Mouse (Mus musculus) CH12.LX (cell line): ENCODE results near the gene Bdp1. TPM values are rescaled to one million over a fixed set of nuclear protein-coding genes. Genes with fewer than 3 reads are reported as not detected.
A peak's percentile ranks its signal among the peaks of the same experiment; 100 is the strongest.

Experiments
- DNase-seq: peaks from one replicate; pipeline ENCODE4 v3.0.0-alpha.2; 2013; ENCODE audit errors: extremely low read depth
- H3K27ac ChIP-seq: 2 replicates; pipeline ENCODE4 v1.5.1; 2012; ENCODE audit warnings: low read depth, mild to moderate bottlenecking, control low read depth, moderate library complexity; ENCODE audit not compliant: insufficient read depth
- H3K27me3 ChIP-seq: replicated peaks from 2 replicates; pipeline ENCODE3; 2012; ENCODE audit warnings: inconsistent platforms
- H3K36me3 ChIP-seq, 2 experiments: replicated peaks in 1 of 2; 2 replicates each; pipeline versions ENCODE3 to v1.6.1; 2012; ENCODE audit warnings: inconsistent platforms in 1 of 2, low read length in 1 of 2, mild to moderate bottlenecking in 1 of 2, mixed read lengths in 1 of 2, moderate library complexity in 1 of 2; ENCODE audit not compliant: control insufficient read depth in 1 of 2, insufficient read depth in 1 of 2
- H3K4me1 ChIP-seq, 2 experiments: 2 replicates each; pipeline ENCODE4 v1.6.1; 2012; ENCODE audit warnings: inconsistent platforms in 1 of 2, moderate library complexity in 1 of 2; ENCODE audit not compliant: insufficient read depth in 2 of 2, control insufficient read depth in 1 of 2
- H3K4me2 ChIP-seq: 2 replicates; pipeline ENCODE4 v1.6.1; 2012; ENCODE audit warnings: low read depth, mild to moderate bottlenecking, control low read depth; ENCODE audit not compliant: poor library complexity, insufficient read depth, severe bottlenecking
- H3K4me3 ChIP-seq, 3 experiments: fragments of 150-350 bp in 1 of 3; sonication (generic) in 1 of 3; replicated peaks in 1 of 3; 2 replicates each; pipeline versions ENCODE3 to v1.5.1; 2011 to 2012; ENCODE audit warnings: low read depth in 2 of 3, low read length in 2 of 3, mild to moderate bottlenecking in 2 of 3, moderate library complexity in 2 of 3, control low read depth in 1 of 3, improper control_type of control experiment in 1 of 3, inconsistent platforms in 1 of 3, mixed read lengths in 1 of 3; ENCODE audit not compliant: poor library complexity in 1 of 3
- H3K79me2 ChIP-seq: replicated peaks from 2 replicates; pipeline ENCODE4 v1.6.1; 2012; ENCODE audit warnings: mild to moderate bottlenecking, moderate library complexity; ENCODE audit not compliant: control insufficient read depth, poor library complexity, insufficient read depth, severe bottlenecking; ENCODE audit errors: extremely low read depth
- H3K9ac ChIP-seq: 2 replicates; pipeline ENCODE4 v1.6.1; 2012; ENCODE audit warnings: low read depth, mild to moderate bottlenecking, control low read depth, moderate library complexity; ENCODE audit not compliant: insufficient read depth
- H3K9me3 ChIP-seq: replicated peaks from 2 replicates; pipeline ENCODE3; 2012; ENCODE audit warnings: low read length, inconsistent platforms, mixed read lengths
- BHLHE40 ChIP-seq: IDR thresholded peaks from 2 replicates; pipeline ENCODE4 v1.6.1; 2011; ENCODE audit warnings: mild to moderate bottlenecking, low read depth, low read length, improper control_type of control experiment
- CHD1 ChIP-seq: IDR thresholded peaks from 2 replicates; pipeline ENCODE4 v1.6.1; 2012; ENCODE audit warnings: low read depth, low read length, improper control_type of control experiment, inconsistent platforms
- CHD2 ChIP-seq: IDR thresholded peaks from 2 replicates; pipeline ENCODE4 v1.6.1; 2011; ENCODE audit warnings: low read length, improper control_type of control experiment
- CTCF ChIP-seq, 2 experiments: IDR thresholded peaks in 1 of 2; conservative IDR thresholded peaks in 1 of 2; 2 replicates each; pipeline ENCODE4 v1.5.1; 2011 to 2012; ENCODE audit warnings: low read depth in 2 of 2, low read length in 2 of 2, improper control_type of control experiment in 1 of 2, inconsistent platforms in 1 of 2, mild to moderate bottlenecking in 1 of 2, moderate library complexity in 1 of 2
- E2F4 ChIP-seq: IDR thresholded peaks from 2 replicates; pipeline ENCODE4 v1.6.1; 2011; ENCODE audit warnings: low read depth, low read length, improper control_type of control experiment; ENCODE audit not compliant: insufficient replicate concordance
- ELF1 ChIP-seq: IDR thresholded peaks from 2 replicates; pipeline ENCODE4 v1.6.1; 2014; ENCODE audit warnings: low read depth, mild to moderate bottlenecking, inconsistent platforms, low read length, improper control_type of control experiment
- EP300 ChIP-seq: IDR thresholded peaks from 2 replicates; pipeline ENCODE4 v1.6.1; 2011; ENCODE audit warnings: low read length, improper control_type of control experiment
- ETS1 ChIP-seq: conservative IDR thresholded peaks from 2 replicates; pipeline ENCODE4 v1.6.1; 2012; ENCODE audit warnings: low read depth, mild to moderate bottlenecking, inconsistent platforms, low read length, improper control_type of control experiment, moderate library complexity
- GABPA ChIP-seq: IDR thresholded peaks from 2 replicates; pipeline ENCODE4 v1.6.1; 2012; ENCODE audit warnings: low read depth, low read length, improper control_type of control experiment, inconsistent platforms; ENCODE audit not compliant: insufficient replicate concordance
- HCFC1 ChIP-seq: IDR thresholded peaks from 2 replicates; pipeline ENCODE4 v1.6.1; 2012; ENCODE audit warnings: low read depth, mild to moderate bottlenecking, inconsistent platforms, low read length, improper control_type of control experiment
- IRF4 ChIP-seq: IDR thresholded peaks from 2 replicates; pipeline ENCODE4 v1.6.1; 2014; ENCODE audit warnings: low read depth, mild to moderate bottlenecking, inconsistent platforms, low read length, improper control_type of control experiment
- JUN ChIP-seq: IDR thresholded peaks from 2 replicates; pipeline ENCODE4 v1.6.1; 2011; ENCODE audit warnings: low read depth, mild to moderate bottlenecking, low read length, improper control_type of control experiment, moderate library complexity; ENCODE audit not compliant: insufficient read depth
- JUND ChIP-seq: conservative IDR thresholded peaks from 2 replicates; pipeline ENCODE4 v1.6.1; 2011; ENCODE audit warnings: low read depth, low read length, improper control_type of control experiment
- KAT2A ChIP-seq: IDR thresholded peaks from 2 replicates; pipeline ENCODE4 v1.6.1; 2012; ENCODE audit warnings: low read length, improper control_type of control experiment, inconsistent platforms; ENCODE audit not compliant: insufficient replicate concordance
- MAFK ChIP-seq: IDR thresholded peaks from 2 replicates; pipeline ENCODE4 v1.6.1; 2011; ENCODE audit warnings: low read length, improper control_type of control experiment; ENCODE audit not compliant: insufficient replicate concordance
- MAX ChIP-seq: IDR thresholded peaks from 2 replicates; pipeline ENCODE4 v1.6.1; 2011; ENCODE audit warnings: low read length, improper control_type of control experiment
- MAZ ChIP-seq: IDR thresholded peaks from 2 replicates; pipeline ENCODE4 v1.6.1; 2012; ENCODE audit warnings: low read depth, mild to moderate bottlenecking, inconsistent platforms, low read length, improper control_type of control experiment, moderate library complexity
- MEF2A ChIP-seq: IDR thresholded peaks from 2 replicates; pipeline ENCODE4 v1.6.1; 2014; ENCODE audit warnings: low read depth, mild to moderate bottlenecking, inconsistent platforms, low read length, improper control_type of control experiment, borderline replicate concordance
- MXI1 ChIP-seq: IDR thresholded peaks from 2 replicates; pipeline ENCODE4 v1.6.1; 2011; ENCODE audit warnings: mild to moderate bottlenecking, low read depth, low read length, improper control_type of control experiment
- MYC ChIP-seq: IDR thresholded peaks from 2 replicates; pipeline ENCODE4 v1.6.1; 2011; ENCODE audit warnings: low read depth, mild to moderate bottlenecking, improper control_type of control experiment, low read length
- NELFE ChIP-seq: IDR thresholded peaks from 2 replicates; pipeline ENCODE4 v1.6.1; 2011; ENCODE audit warnings: low read depth, low read length, improper control_type of control experiment
- NRF1 ChIP-seq: IDR thresholded peaks from 2 replicates; pipeline ENCODE4 v1.6.1; 2014; ENCODE audit warnings: low read depth, mild to moderate bottlenecking, inconsistent platforms, low read length, improper control_type of control experiment, moderate library complexity
- PAX5 ChIP-seq: IDR thresholded peaks from 2 replicates; pipeline ENCODE4 v1.6.1; 2012; ENCODE audit warnings: low read length, inconsistent platforms, mixed read lengths
- POLR2A ChIP-seq: IDR thresholded peaks from 2 replicates; pipeline ENCODE4 v1.6.1; 2011; ENCODE audit warnings: low read depth, mild to moderate bottlenecking, improper control_type of control experiment, low read length
- POLR2AphosphoS2 ChIP-seq: IDR thresholded peaks from 2 replicates; pipeline ENCODE4 v1.6.1; 2011; ENCODE audit warnings: low read depth, low read length, improper control_type of control experiment
- RAD21 ChIP-seq: IDR thresholded peaks from 2 replicates; pipeline ENCODE4 v1.6.1; 2011; ENCODE audit warnings: low read depth, mild to moderate bottlenecking, low read length, improper control_type of control experiment, moderate library complexity
- RCOR1 ChIP-seq: conservative IDR thresholded peaks from 2 replicates; pipeline ENCODE4 v1.6.1; 2012; ENCODE audit warnings: low read depth, mild to moderate bottlenecking, inconsistent platforms, low read length, improper control_type of control experiment
- SIN3A ChIP-seq: IDR thresholded peaks from 2 replicates; pipeline ENCODE4 v1.6.1; 2012; ENCODE audit warnings: low read length, improper control_type of control experiment, inconsistent platforms
- SMC3 ChIP-seq: IDR thresholded peaks from 2 replicates; pipeline ENCODE4 v1.6.1; 2011; ENCODE audit warnings: low read depth, low read length, improper control_type of control experiment
- TBP ChIP-seq: conservative IDR thresholded peaks from 2 replicates; pipeline ENCODE4 v1.6.1; 2011; ENCODE audit warnings: low read depth, low read length, improper control_type of control experiment
- UBTF ChIP-seq: IDR thresholded peaks from 2 replicates; pipeline ENCODE4 v1.6.1; 2012; ENCODE audit warnings: low read depth, mild to moderate bottlenecking, inconsistent platforms, low read length, improper control_type of control experiment, moderate library complexity
- USF1 ChIP-seq: IDR thresholded peaks from 2 replicates; pipeline ENCODE4 v1.6.1; 2014; ENCODE audit warnings: low read depth, mild to moderate bottlenecking, inconsistent platforms, low read length, improper control_type of control experiment
- USF2 ChIP-seq: conservative IDR thresholded peaks from 2 replicates; pipeline ENCODE4 v1.6.1; 2011; ENCODE audit warnings: low read depth, low read length, improper control_type of control experiment
- ZC3H11A ChIP-seq: IDR thresholded peaks from 2 replicates; pipeline ENCODE4 v1.6.1; 2012; ENCODE audit warnings: low read depth, mild to moderate bottlenecking, inconsistent platforms, low read length, improper control_type of control experiment
- ZKSCAN1 ChIP-seq: IDR thresholded peaks from 2 replicates; pipeline ENCODE4 v1.6.1; 2012; ENCODE audit warnings: low read depth, inconsistent platforms, low read length, improper control_type of control experiment, borderline replicate concordance
- ZMIZ1 ChIP-seq: IDR thresholded peaks from 2 replicates; pipeline ENCODE4 v1.6.1; 2012; ENCODE audit warnings: low read depth, mild to moderate bottlenecking, inconsistent platforms, low read length, improper control_type of control experiment
- ZNF384 ChIP-seq: IDR thresholded peaks from 2 replicates; pipeline ENCODE4 v1.6.1; 2012; ENCODE audit warnings: low read depth, low read length, improper control_type of control experiment, inconsistent platforms
- dilution Hi-C: fragments of 300-500 bp; cut with MboI; formaldehyde crosslinking; loops from 2 replicates; pipeline ENCODE4 v1.14.3; 2020; ENCODE audit warnings: low sequenced_read_pairs; ENCODE audit not compliant: extremely low pct_unique_long_range_greater_than_20kb, extremely low pct_ligation_motif_present
- in situ Hi-C: fragments of 300-500 bp; cut with MboI; formaldehyde crosslinking; loops from 3 replicates; pipeline ENCODE4 v1.14.3; 2019; ENCODE audit warnings: low sequenced_read_pairs, low pct_ligation_motif_present, low pct_unique_long_range_greater_than_20kb, mixed read lengths
- polyA plus RNA-seq: library from polyadenylated mRNA; unstranded; fragments of >175 nt; gene quantifications from 2 replicates; pipeline ENCODE4 v1.2.1, GENCODE M21; 2012; ENCODE audit warnings: low read depth; ENCODE audit not compliant: insufficient read length
- total RNA-seq, 2 experiments: library from RNA; depleted of rRNA; stranded (reverse); fragments of 300-350 nt in 1 of 2; fragments of >200 nt in 1 of 2; gene quantifications; 2 replicates each; pipeline ENCODE4 v1.2.3; 2012 to 2014

Gene Bdp1
- total and polyA plus RNA-seq, 3 experiments, result 20.0 to 24.2 (median 22.0) TPM

DNA sequence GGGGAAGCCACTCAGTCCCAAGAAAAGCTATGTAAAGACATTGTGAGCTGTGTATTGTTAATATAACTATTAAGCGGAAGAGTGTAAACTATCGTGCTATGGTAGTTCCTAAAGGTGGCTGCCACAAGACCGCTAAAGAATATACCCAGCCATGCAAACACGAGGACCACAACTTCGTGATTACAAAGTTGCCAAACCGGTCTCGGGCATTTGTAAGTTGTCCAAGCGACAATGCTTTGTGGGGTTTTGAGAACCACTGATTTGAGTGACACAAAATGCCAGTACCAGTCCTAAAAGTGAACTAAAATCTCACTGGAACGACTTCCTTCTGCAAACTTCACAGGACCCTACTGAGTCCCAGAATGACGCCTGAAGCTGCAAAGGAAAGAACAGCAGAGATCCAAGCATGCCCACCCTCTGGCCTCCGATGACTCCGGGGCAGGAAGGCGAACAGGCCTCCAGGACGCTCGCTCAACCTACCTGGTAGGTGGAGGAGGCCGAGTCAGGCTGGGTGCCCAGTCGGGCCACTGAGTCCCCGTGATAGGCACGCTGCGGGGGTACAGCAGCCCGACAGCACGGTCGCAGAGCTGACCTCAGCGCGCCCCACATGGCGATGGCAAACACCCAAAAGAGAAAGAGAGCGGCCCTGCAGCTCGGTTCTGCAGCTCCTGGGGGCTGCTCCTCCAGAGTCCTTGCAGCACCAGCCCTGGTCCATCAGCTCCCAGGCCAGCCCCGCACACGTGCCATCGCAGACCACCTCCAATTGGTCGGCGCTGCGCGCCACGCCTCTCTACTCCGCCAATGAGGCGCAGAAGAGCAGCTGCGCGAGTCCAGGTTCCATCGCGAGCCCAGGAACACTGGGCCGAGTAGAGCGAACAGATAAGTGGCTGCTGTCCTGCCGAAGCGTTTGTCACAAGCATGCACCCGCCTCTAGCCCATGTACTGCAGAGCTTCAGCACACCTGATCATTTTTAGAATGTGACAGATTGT is 88.7 kb downstream of the Bdp1 start, which contains the start of gene Mccc2:
Gene Mccc2, minus strand, starts transcription at position 734 of the 990 bp plus-strand sequence.
- peak within 1 kb of the TSS; percentile 83 for H3K9ac ChIP-seq
- DNase-seq, result peak; percentile 92
- H3K4me1 ChIP-seq, result peaks cover 2 to 23% of the 10 kb centered on the region in 2 experiments
- in situ Hi-C loops, result no loop called here
- H3K79me2 ChIP-seq, result no peaks in the 10 kb centered on the region
- H3K4me2 ChIP-seq, result peak within 1 kb of the TSS; percentile 87
- H3K9me3 ChIP-seq, result no peaks in the 10 kb centered on the region
- peaks cover 4 to 10% of the 10 kb centered on the region in 2 experiments for H3K36me3 ChIP-seq
- H3K27me3 ChIP-seq, result no peaks in the 10 kb centered on the region
- peak within 1 kb of the TSS; percentile 75 to 89 (median 83) for H3K4me3 ChIP-seq
- peak within 1 kb of the TSS; percentile 40; the same call in 1 of the 2 replicates for H3K27ac ChIP-seq
- dilution Hi-C loops, result no loop called here
- TF ChIP-seq ZNF384 (no peak), MAZ (peak; percentile 20; the same call in 1 of the 2 replicates), TBP (peak; percentile 82), ETS1 (0 out of 2 replicates have a peak, but pooled peaks have one; percentile 11), HCFC1 (peak; percentile 67), POLR2AphosphoS2 (peak; percentile 84; the same call in 1 of the 2 replicates), CHD1 (no peak), ZKSCAN1 (no peak), USF1 (peak; percentile 93), ZC3H11A (no peak), MAX (peak; percentile 97), JUN (no peak), SIN3A (peak; percentile 91), UBTF (no peak), CTCF (conservative IDR thresholded peaks at IDR 0.05 in 1 of 2, IDR thresholded peaks at IDR 0.05 in 1 of 2; ENCODE audit: low read depth in 2 of 2, low read length in 2 of 2) (no peak), GABPA (no peak), ZMIZ1 (no peak), BHLHE40 (peak; percentile 88), MXI1 (peak; percentile 85), NELFE (peak; percentile 81), RCOR1 (no peak), IRF4 (peak; percentile 47; the same call in 1 of the 2 replicates), MYC (no peak), CHD2 (peak; percentile 95), MAFK (no peak), KAT2A (0 out of 2 replicates have a peak, but pooled peaks have one; percentile 39), SMC3 (no peak), USF2 (peak; percentile 89), MEF2A (peak; percentile 13; the same call in 1 of the 2 replicates), POLR2A (peak; percentile 91), NRF1 (peak; percentile 76), JUND (no peak), PAX5 (no peak), ELF1 (0 out of 2 replicates have a peak, but pooled peaks have one; percentile 25), RAD21 (no peak), E2F4 (no peak), EP300 (no peak)
